Mouse (Mus musculus): ENCODE data around the gene Pawr.

DNA sequence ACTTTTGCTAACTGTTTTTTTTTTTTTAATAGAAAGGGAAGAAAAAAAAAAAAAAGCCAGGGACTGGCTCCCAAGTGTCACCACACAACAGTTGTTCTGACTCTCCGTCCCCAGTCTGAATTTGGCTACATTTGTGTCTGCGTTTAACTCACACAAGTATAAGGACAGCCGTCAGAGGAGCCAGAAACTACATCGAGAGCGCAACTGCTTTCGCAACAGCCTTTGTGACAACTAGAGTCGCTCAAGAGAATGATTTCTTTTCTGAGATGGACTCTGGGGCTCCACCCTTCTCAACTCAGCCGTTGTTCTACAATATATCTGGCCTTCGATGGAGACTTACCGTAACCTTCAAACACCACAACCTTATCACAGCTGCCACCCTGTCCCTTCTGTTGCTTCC lies 115.3 kb downstream of the Pawr start:
- no peak for TF ChIP-seq POLR2A (IDR thresholded peaks at IDR 0.05; ENCODE audit: insufficient read depth, low read length)
- TF ChIP-seq CTCF (IDR thresholded peaks at IDR 0.05; ENCODE audit: low read depth, low read length) = no peak

All from ES-Bruce4 (cell line).